Mouse (Mus musculus) brain, embryonic 14.5 days (tissue): ENCODE measurements at regions not wholly inside any gene's neighbourhood (a gene's known extent, or its start where the extent isn't known, plus 50 kb on each side); places are given as distances from the start of the nearest gene placed in this dataset.

Source experiments
- DNase-seq: peaks from one replicate; pipeline ENCODE4 v3.0.0-alpha.2; 2011; ENCODE audit warnings: low read depth
- CTCF ChIP-seq: fragments of 200-500 bp; IDR thresholded peaks from 2 replicates; pipeline ENCODE4 v1.5.1; 2012; ENCODE audit warnings: inconsistent platforms, mild to moderate bottlenecking, moderate library complexity, borderline replicate concordance; ENCODE audit not compliant: insufficient read depth, insufficient read length; ENCODE audit errors: extremely low read depth
- POLR2A ChIP-seq: fragments of 200-500 bp; IDR thresholded peaks from 2 replicates; pipeline ENCODE4 v1.6.1; 2012; ENCODE audit warnings: mild to moderate bottlenecking, inconsistent platforms, borderline replicate concordance; ENCODE audit not compliant: poor library complexity, insufficient read depth, insufficient read length, severe bottlenecking; ENCODE audit errors: extremely low read depth

DNA sequence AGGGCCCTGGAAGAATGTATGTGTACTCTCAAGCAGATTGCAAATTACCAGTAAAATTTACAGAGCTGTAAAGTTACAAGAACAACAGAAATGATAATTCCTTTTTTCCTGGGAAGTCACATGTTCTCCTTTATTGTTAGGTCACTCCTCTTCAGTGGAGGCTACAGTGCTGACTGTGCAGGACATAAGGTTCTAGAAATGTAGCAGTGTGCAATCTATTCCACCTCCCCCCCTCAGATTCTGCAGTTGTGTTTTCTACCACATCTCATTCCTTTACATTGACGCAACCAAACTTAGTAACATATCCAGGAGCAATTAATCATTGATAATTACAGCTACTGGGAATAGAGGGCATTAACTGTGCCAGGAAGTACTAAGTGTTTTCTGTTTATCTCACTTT lies 385.3 kb upstream of the Tnc start:
- no peak for DNase-seq
- TF ChIP-seq POLR2A, result no peak
- no peak for TF ChIP-seq CTCF

DNA sequence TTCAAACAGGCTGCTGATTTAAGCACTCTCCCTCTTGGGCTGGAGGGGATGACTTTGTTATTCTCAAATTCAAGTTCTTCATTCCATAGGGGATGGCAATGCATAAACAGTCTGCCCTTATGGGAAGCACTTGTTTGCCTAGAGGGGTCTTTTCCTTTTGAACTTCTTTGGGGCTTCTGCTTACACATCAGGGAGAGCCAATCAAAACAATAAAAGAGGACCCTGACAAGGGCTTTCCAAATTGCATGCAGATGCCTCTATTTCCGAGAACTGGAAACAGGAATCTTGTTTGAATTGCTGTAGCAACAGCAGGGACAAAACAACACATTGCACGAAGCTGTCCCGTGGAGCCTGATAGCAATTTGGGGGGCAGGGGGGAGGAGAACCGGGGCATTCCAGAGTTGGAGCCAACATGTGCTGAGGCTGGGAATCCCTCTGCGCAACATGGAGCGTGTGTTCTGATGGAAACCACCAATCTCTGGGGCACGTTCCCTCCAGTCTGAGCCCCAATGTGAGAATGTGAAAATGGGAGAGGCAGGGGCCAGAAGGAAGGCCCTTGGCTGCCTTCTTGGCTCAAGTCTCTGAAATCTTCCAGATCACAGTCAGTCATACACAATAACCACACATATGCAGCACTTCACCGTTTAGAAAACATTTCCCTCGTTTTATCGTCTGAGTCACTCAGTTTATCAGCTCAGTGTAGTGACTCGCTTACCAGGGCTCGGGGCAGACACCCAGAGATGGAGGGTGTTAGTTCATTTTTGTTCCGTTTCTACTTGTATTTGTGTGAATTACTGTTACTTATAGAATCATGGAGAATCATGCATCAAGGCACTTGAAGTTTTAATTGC lies 391.2 kb upstream of the Tnc start:
- DNase-seq, result peak; percentile 24
- TF ChIP-seq POLR2A (no peak), CTCF (no peak)

DNA sequence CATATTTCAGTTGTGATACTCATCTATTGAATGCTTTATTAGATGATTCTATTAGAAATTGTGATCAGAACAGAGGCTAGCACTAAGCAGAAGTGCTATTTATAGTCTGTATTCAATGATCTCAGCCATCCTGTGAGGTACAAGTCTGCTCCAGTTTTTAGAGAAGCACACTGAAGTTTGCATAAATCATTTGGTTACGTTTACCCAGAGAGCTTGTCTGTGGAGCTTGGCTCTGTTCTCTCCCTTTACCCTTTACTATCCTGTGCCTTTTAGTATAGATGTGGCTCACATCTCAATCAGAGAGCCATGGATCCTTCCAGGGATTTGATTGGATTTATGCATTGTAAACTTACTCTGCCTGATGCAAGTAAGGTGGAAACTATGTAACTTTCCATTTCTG lies 404.6 kb upstream of the Tnc start:
- DNase-seq, result peak; percentile 2
- TF ChIP-seq CTCF (no peak), POLR2A (no peak)

DNA sequence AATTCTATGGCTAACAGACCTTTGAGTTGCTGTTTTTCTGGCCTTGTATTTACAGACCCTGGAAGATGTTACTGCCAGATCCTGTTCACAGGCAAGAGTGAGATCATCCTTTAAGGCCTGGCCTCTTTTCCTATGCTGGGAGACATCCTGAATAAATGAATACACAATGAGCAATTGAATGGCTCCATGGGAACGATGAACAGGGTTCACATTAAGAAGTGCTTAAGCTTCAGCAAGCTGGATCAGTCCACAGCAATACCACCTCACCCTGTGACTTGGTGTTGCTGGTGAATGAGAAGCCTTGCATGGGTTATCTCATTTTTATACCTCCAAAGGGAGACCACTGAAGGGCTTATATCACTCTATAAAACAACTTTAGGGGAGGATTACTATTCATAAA lies 405.1 kb upstream of the Tnc start:
- TF ChIP-seq POLR2A (no peak), CTCF (no peak)
- peak; percentile 75 for DNase-seq

DNA sequence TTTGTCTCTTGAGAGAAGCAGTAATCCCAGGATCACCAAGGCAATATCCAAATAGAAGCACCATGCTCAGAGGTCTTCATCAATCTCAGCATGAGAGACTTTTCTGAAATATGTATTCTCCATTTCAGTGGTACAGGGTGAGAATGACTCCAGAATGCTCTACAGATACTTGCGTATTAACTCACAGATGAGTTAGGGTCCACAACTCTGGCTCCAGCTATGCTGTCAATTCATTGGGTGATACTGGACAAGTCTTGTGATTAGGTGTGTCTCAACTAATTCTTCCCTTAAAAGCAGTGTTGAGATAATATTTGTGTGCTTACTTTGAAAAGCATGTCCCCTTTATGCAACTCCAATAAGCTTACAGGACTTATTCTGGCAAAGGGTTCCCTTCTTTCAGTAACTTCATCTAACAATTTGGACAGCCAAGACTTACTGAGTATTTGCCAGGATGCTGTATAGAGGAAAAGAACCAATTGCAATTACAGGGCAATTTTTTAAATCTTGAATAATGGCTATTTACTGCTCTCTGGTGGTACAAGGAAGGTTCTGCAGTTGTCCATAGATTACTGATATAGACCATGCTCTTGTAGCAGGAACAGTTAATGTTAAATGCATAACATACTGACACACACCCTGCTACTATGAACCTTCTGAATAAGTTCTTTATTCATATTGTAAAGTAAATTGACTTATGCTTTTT lies 445.6 kb upstream of the Tnc start:
- peak; percentile 76 for DNase-seq
- TF ChIP-seq POLR2A (no peak), CTCF (peak; percentile 33; the same call in 1 of the 2 replicates)

DNA sequence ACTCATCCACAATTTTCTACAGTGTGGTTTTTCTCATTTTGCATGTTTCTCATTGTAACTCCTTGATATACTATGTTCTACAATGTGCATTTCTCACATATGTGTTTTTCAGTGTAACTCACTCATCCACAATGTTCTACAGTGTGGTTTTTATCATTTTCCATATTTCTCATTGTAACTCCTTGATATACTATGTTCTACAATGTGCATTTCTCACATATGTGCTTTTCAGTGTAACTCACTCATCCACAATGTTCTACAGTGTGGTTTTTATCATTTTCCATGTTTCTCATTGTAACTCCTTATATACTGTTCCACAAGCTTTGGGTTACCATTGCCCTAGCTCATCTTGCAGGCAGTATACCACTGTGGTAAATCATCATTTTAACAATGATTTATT lies 450.9 kb upstream of the Tnc start:
- DNase-seq, result peak; percentile 66

DNA sequence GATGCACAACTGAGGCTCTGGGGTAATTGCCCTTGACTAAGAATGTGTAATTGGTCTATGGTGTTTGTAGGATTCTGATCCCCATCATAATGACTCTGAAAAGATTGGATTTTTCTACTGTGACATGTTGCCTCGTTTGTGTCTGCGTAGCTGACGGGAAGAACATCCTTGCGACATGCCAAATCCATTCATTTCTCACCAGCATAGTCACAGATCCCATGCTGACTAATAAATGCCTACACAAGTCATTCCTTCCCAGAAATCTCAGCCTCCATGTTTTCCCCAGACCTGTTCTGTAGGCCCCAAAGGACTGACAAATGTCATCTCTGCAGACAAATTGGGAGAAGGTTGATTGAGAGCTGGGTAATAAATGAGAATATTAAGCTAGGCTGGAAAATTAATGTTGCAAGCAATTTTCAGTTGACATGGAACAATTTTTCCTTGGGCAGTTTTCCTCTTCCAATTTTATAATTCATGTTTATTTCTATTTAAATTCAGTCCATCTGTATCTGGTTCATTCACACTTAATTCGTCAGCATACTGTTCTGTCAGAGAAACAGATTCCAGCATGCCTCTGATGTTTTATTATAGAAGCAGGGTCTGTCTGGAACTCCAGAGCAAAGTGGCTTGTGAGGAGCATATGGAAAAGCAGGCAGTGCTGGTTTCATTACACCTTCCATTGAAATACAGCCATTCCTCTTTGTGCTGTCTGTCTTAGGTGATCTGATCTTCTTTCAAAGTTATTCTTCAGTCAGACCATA lies 454.0 kb upstream of the Tnc start:
- TF ChIP-seq POLR2A (no peak), CTCF (no peak)
- no peak for DNase-seq

DNA sequence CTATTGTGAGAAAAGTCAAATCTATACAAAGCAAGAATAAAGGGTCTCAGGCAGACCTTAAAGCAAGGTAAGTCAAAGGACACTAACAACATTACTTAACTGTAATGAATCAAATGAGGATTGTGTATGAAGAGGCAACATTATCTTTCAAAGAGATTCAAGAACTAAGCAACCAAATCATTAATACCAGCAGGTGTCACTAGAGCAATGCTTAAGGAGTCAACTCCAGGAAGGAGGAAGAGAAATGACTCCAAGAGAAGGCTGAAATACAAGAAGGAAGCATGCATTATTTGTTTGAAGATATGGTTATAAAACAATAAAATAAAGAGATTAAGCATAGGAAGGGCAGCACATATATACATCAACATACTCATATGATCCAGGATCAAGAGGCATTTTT lies 475.1 kb upstream of the Tnc start:
- no peak for TF ChIP-seq POLR2A
- TF ChIP-seq CTCF, result no peak
- peak; percentile 73 for DNase-seq

DNA sequence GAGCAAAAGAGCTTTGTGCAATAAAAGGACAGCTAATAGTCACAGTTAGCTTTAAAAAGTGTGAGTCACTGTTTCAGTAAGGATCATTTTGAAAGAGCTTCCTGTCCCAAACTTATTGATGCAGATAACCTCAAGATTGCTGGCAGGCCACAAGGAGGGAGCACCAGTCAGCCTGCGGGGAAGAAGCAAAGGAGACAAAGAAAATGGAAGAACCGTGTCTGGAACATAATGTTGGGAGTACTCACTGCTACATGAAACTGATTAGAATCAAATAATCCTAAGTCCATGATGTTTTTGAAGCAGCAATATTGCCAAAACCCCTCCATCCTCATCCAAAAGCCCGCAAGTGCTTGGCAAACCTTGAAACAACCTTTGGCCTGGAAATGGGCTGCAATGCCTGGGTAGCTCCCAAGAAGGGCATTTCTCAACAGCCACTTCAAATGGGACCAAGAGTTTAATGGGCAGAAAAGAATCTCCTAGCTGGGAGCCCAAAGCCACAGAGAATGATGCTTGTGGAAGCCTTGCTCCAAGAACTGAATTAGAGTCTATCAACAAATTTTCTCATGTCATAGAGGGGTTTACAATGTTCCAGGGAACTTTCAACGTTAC lies 481.0 kb upstream of the Tnc start:
- DNase-seq, result no peak
- TF ChIP-seq CTCF, result no peak
- no peak for TF ChIP-seq POLR2A

DNA sequence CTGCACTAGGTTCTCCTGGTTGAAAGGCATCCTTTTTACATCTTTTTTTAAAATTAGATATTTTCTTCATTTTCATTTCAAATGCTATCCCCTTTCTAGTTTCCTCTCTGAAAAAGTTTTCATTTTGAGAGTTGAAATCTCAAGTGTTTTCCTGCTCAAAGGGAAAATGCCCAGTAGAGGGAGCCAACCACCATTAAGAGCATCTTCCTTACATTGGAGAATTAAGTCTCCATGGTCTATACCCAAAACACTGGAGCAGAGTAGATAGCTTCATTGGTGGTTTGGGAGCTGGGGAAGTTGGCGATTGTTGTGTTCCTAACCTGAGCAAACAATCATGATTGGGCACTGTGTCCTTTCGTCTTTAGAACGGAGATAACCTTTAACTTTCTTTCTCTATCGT lies 483.8 kb upstream of the Tnc start:
- TF ChIP-seq POLR2A (no peak), CTCF (peak; percentile 24; the same call in 1 of the 2 replicates)
- DNase-seq, result peak; percentile 77

DNA sequence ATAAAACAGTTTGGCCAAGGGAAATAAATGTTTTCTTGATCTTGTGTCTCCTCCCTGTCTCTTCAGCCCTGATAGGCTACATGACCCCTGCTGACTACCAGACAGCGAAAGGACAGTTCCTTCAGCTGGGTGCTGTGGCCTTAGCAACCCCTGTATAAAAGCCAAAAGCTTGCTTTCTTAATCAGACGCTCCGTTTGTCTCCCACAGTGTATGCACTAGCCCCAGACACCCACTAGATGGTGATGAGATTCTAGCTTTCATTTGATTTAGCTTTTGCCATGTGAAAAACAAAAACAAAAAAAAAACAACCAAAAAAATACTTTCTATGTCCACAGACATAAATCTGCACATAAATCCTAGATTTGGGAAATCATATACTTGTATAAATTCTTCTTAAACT lies 486.2 kb upstream of the Tnc start:
- peak; percentile 43 for DNase-seq
- no peak for TF ChIP-seq POLR2A
- TF ChIP-seq CTCF, result peak; percentile 45; the same call in 1 of the 2 replicates

DNA sequence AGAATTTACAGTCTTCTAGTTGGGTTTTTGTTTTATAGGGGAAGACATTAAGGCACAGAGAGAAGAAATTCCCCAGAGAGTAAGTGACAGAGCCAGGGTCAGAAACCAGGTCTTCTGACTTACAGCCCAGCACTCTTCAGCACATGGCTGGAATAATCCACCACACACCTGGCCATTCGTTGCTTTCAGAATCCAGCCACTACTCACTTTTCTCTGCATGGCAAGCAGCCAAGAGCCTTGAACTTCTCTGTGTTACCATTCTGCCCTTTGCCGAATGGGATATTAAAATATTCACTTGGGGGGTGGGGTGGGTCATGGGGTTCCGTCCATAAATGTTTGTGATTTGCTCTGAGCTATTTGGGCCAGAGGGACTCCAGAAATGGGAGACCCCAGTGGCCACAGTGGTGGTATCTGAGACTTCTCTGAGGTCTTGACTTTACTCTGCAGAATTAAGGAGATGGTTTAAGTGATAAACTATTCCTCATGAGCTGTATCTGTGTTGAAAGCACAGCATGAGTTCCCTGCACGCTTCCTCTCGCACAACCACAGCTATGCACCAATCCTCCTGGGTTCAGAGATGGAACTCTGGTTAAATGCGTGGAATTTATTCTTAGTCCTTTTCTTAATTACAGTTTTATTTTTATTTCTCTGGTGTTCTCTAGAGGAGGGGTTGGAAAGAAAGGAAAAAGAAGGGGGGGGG lies 488.9 kb upstream of the Tnc start:
- TF ChIP-seq CTCF (no peak), POLR2A (no peak)
- no peak for DNase-seq
